Mouse (Mus musculus): Measurements from ENCODE around the gene R3hdml.

- TF ChIP-seq CTCF (IDR thresholded peaks at IDR 0.05; ENCODE audit: low read depth, low read length) (no peak), POLR2AphosphoS5 (IDR thresholded peaks at IDR 0.05; ENCODE audit: insufficient replicate concordance, low read depth, low read length) (no peak), GATA1 (IDR thresholded peaks at IDR 0.05; ENCODE audit: borderline replicate concordance, low read length) (no peak)
Observed at GRCm38 (mm10) chr2:163533226-163533625, 41.1 kb downstream of the R3hdml start.

Data from G1E (cell line).